Mouse (Mus musculus) CD4-positive helper T cell, adult 2 months (primary cell): ENCODE measurements around the gene Lrrc38.
A peak's percentile ranks its signal among the peaks of the same experiment; 100 is the strongest.

Experiments
- DNase-seq: peaks from one replicate; pipeline ENCODE4 v3.0.0-alpha.2; 2012; ENCODE audit warnings: low read depth, missing footprints, low spot score

Lrrc38 gene

GRCm38 (mm10) chr4:143350047-143351015, 774 bp downstream of the Lrrc38 start:
- no peak for DNase-seq

DNA sequence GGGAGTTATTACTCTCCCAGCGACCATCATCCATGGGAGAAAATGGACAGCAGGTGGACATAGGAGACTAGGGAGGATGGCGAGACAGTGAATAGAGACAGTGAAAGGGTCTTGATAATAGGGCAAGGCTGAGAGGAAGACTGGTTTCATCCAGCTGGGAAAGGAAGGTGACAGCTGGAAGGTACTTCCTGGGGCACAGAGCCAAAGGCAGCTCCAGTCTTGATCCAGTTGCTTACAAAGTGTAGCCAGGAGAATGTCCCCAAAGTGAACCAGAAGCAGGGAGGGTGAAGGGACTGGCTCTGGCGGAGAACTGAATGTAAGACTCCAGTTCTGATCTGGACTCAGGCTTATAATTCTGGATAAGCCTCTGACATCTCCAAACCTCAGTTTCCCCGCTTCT, 2.7 kb downstream of the Lrrc38 start:
- no peak for DNase-seq

- no peak for DNase-seq
Observed at GRCm38 (mm10) chr4:143361520-143361919, 12.0 kb downstream of the Lrrc38 start.

DNA sequence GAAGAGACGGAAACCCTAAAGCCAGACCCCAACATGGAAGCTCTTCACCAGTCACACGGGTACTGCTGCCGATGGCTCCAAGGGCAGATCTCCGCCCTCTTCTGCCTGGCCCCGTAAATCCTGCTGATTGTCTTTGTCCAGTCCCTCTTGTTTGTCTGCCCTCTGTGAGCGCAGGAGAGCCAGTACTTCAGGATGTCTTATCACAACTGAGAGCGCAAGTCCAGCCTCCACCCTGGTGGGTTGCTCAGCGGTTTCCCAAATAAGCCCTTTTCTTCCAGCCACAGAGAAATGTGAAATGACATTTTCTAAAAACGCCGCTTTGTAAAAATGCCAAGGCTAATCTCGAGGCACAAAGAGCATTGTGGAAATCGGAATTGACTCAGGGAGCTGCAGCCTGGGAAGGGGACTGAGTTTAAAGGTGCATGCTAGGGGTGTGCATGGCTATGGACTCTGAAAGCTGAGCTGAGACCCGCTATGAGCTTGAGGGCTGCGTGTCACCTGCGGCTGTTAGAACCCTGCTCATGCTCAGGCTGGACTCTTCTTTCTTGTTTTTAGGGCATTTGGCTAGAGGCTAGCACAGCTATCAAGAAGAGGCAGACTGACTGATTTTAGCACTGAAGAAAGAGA, 17.0 kb downstream of the Lrrc38 start:
- no peak for DNase-seq

- DNase-seq, result no peak
Observed at GRCm38 (mm10) chr4:143379480-143379879, 29.9 kb downstream of the Lrrc38 start.

GRCm38 (mm10) chr4:143379931-143380715, 30.6 kb downstream of the Lrrc38 start:
- DNase-seq, result no peak

DNA sequence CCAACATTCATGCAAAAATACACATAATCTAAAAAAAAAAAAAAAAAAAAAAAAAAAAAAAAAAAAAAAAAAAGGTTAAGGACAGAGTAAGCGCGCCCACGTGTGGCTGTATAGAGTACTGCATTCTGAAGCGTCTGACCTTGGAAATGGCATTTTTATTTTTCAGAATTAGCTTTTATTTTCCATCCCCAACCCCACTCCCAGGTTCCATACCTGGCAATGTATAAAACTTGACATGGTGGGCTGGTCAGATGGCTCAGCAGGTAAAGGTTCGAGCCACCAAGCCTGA, 31.1 kb downstream of the Lrrc38 start:
- peak; percentile 20 for DNase-seq

DNA sequence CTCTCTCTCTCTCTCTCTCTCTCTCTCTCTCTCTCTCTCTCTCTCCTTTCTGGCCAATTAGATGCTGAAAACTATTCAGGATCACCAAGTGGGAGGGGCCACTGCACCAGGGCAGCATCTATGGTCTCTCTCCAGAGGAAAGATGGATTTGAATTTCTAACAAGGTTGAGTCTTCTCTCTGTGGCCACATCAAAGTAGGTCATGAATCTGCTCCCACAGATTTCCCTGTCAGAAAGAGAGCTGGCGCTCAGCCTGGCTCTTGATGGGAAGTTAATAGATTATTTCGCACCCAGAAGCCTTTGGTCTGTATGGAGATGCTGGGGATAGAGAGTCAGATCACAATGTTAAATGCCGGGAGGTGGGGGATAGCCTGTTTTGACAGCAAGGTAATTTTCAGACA, 32.6 kb downstream of the Lrrc38 start:
- no peak for DNase-seq

GRCm38 (mm10) chr4:143383646-143384045, 34.1 kb downstream of the Lrrc38 start:
- DNase-seq, result no peak

GRCm38 (mm10) chr4:143388955-143389702, 39.6 kb downstream of the Lrrc38 start:
- no peak for DNase-seq

DNA sequence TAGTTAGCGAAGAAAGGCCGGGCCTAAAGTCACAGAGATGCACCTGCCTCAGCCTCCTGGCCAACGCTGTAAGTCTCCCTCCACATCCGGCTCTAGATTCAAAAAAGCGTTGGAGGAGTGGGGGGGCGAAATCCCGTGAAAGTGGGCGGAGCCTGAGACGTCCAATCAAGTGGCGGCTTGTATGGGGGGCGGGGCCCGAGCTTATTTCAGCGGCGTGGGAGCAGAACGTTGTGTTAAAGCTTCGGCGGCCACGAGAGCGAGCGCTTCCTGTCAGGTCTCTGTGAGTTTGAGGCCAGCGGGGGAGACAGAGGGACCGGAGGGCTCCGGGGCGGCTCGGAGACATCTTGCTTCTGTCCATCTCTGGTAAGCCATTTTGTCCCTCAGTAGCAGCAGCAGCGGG, 44.6 kb downstream of the Lrrc38 start, which contains the start of gene Pramel1:
TSS of gene Pramel1 (plus strand) at position 248 of the 400 bp plus-strand sequence.
- DNase-seq, result no peak

DNA sequence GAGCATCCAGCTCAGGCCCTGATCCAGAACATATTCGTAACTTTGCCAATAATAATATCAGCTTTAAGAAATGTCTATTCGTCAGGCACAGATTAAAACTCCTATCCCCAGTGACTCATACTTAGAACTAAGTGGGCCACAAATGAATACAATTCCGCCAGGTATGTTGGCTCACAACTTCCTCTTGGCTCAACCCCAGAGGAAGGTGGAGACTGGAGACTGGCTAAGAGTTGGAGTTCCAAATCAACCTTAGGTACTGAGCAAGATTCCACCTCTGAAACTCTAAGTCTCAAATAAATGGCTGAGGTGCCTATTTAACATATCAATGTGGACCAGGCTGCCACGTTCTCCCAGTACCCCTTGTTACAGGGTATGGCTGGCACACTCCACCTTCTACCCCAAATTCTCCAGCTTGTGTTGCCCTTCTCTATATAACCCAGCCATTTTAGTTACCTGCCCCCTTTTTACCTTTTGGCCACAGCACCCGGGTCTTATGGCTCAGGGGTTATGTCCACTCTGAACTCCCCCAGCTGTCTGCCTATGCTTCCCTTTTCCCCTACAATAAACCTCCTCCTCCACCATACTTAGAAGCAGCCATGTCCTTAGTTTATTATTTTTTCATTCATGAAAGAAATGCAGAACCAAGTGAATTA, 62.1 kb downstream of the Lrrc38 start:
- peak; percentile 12 for DNase-seq

DNA sequence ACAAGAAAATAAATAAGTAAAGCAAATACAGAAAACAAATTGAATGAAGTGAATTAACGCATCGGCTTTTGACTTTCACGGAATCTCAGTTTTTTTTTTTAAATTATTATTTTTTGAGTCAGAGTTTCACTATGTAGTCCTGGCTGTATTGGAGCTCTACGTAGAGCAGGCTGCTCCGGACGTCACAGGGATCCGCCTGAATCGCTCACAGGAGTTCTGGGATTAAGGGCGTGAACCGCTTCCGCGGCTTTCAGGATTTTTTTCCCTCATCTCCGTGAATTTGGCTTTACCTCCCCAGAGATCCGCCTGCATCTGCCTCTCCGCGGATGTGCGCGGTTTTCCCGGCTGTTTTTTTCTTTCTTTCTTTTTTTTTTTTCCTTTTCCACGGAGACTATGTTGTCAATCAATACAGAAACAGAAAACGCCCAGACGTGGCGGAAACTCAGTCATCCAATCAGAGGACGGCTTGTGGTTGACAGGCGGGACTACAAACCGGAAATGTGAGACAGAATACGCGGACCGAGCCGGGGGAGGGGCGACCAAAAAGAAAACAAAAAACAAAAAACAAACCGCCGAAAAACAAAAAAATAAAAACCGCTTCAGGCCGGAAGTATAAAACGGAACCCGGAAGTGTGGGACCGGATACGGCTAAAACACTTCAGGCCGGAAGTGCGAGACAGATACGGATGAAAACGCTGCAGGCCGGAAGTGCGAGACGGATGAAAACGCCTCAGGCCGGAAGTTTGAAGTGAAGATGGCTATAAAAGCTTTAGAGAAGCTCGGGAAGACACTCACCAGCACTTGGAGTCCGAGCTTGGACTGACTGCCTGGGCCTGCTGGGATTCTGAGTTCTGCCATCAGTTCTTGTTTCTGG, 62.9 kb downstream of the Lrrc38 start, which contains the start of gene Pramef8:
TSS of gene Pramef8 (plus strand) at position 208 of the 874 bp plus-strand sequence.
- DNase-seq, result peak; percentile 95

GRCm38 (mm10) chr4:143413621-143414020, 64.1 kb downstream of the Lrrc38 start:
- no peak for DNase-seq

GRCm38 (mm10) chr4:143414121-143414520, 64.6 kb downstream of the Lrrc38 start:
- no peak for DNase-seq
